ENCODE assay signal across 29 mouse cellular contexts in genomic region chr7:27028789-27029188, GRCm38 (mm10). TPM values are rescaled to one million over a fixed set of nuclear protein-coding genes. Genes with fewer than 3 reads are reported as not detected.
DNase-seq lines count a peak whose midpoint lies in the region; ATAC-seq and TF ChIP-seq lines count a peak whose summit lies in the region.
"Had no signal": no experiment of that assay in that cellular context is flagged by ENCODE, and none has a peak within 500 bp of the region (broad histone marks: within the 10 kb centered on the region; RNA-seq: fewer than 3 reads in every experiment).

Cyp2a12 (plus strand) TSS chr7:27029081.

- H3K27ac ChIP-seq in liver, embryonic 13.5 days: no peak within 1 kb of the TSS
- H3K27ac ChIP-seq in liver, embryonic 12.5 days: no peak within 1 kb of the TSS
- H3K27ac ChIP-seq in liver, postnatal 0 days (ENCODE audit: low read depth): 0 out of 2 replicates have a peak within 1 kb of the TSS, but pooled peaks have one; percentile 6
- H3K27ac ChIP-seq: embryonic facial prominence, embryonic 13.5 days; embryonic facial prominence, embryonic 15.5 days; forebrain, embryonic 10.5 days; forebrain, embryonic 12.5 days had no signal

- H3K9ac ChIP-seq in liver, embryonic 13.5 days: no peak within 1 kb of the TSS
- H3K9ac ChIP-seq in liver, embryonic 12.5 days: no peak within 1 kb of the TSS
- H3K9ac ChIP-seq in liver, postnatal 0 days (replicated peaks): no peak within 1 kb of the TSS
- H3K9ac ChIP-seq: embryonic facial prominence, embryonic 13.5 days; embryonic facial prominence, embryonic 15.5 days; forebrain, embryonic 12.5 days had no signal

- H3K36me3 ChIP-seq in liver, embryonic 13.5 days: no peaks in the 10 kb centered on the region
- H3K36me3 ChIP-seq in liver, embryonic 12.5 days: no peaks in the 10 kb centered on the region
- no peaks in the 10 kb centered on the region for H3K36me3 ChIP-seq in liver, postnatal 0 days (replicated peaks; ENCODE audit: insufficient read depth, low read length)
- H3K36me3 ChIP-seq: embryonic facial prominence, embryonic 13.5 days; embryonic facial prominence, embryonic 15.5 days; forebrain, embryonic 10.5 days; forebrain, embryonic 12.5 days had no signal

- WGBS in liver, embryonic 13.5 days (ENCODE audit: insufficient replicate concordance): 62% methylated on average over 2 of the region's 2 CpGs
- 44% methylated on average over 2 of the region's 2 CpGs for WGBS in liver, embryonic 12.5 days (ENCODE audit: insufficient replicate concordance)
- WGBS in liver, postnatal 0 days (ENCODE audit: insufficient replicate concordance): 63% methylated on average over 2 of the region's 2 CpGs

- no peak for DNase-seq in adrenal gland, postnatal 10 days
- no peak for DNase-seq in adrenal gland, adult 2 months
- DNase-seq in heart, adult 11 months: peak; percentile 22
- DNase-seq in heart, postnatal 4 days: no peak
- no peak for DNase-seq in liver, embryonic 13.5 days
- DNase-seq in liver, postnatal 0 days: peak; percentile 15
- no peak for DNase-seq in right cerebral cortex, postnatal 36 days (ENCODE audit: low spot score in 2 of 2)
- DNase-seq: adrenal gland, postnatal 25 days; cerebellum, adult 11 months; cerebellum, adult 18-20 months; cerebellum, adult 8-10 months; cerebellum, adult 9-11 months; cerebellum, postnatal 14 days; cerebellum, postnatal 36 days; embryo, embryonic 11 days had no signal

- no peaks in the 10 kb centered on the region for H3K4me1 ChIP-seq in liver, embryonic 13.5 days (replicated peaks)
- no peaks in the 10 kb centered on the region for H3K4me1 ChIP-seq in liver, embryonic 12.5 days
- H3K4me1 ChIP-seq in liver, postnatal 0 days (ENCODE audit: insufficient read depth): peaks cover 3% of the 10 kb centered on the region; the same call in 1 of the 2 replicates
- H3K4me1 ChIP-seq: embryonic facial prominence, embryonic 13.5 days; embryonic facial prominence, embryonic 15.5 days; forebrain, embryonic 10.5 days; forebrain, embryonic 12.5 days had no signal

- peak; percentile 51; the same call in 1 of the 2 replicates for TF ChIP-seq EP300 in liver, postnatal 0 days (IDR thresholded peaks at IDR 0.05; ENCODE audit: low read depth)

- H3K9me3 ChIP-seq in liver, embryonic 13.5 days (replicated peaks): no peaks in the 10 kb centered on the region
- H3K9me3 ChIP-seq in liver, embryonic 12.5 days (replicated peaks): 0 out of 2 replicates have a peak, but pooled peaks cover 4% of the 10 kb centered on the region
- no peaks in the 10 kb centered on the region for H3K9me3 ChIP-seq in liver, postnatal 0 days (ENCODE audit: low read length)
- H3K9me3 ChIP-seq: embryonic facial prominence, embryonic 13.5 days; embryonic facial prominence, embryonic 15.5 days; forebrain, embryonic 12.5 days had no signal

- 0 out of 2 replicates have a peak, but pooled peaks have one; percentile 7 for ATAC-seq in liver, embryonic 13.5 days (ENCODE audit: low read depth)
- no peak for ATAC-seq in liver, embryonic 12.5 days
- ATAC-seq in liver, postnatal 0 days: peak; percentile 80
- ATAC-seq: forebrain, embryonic 14.5 days; forebrain, embryonic 16.5 days had no signal

- TF ChIP-seq CTCF in liver, postnatal 0 days (IDR thresholded peaks at IDR 0.05; ENCODE audit: low read depth): no peak

- no peak within 1 kb of the TSS for H3K4me3 ChIP-seq in liver, embryonic 13.5 days (replicated peaks)
- H3K4me3 ChIP-seq in liver, embryonic 12.5 days: no peak within 1 kb of the TSS
- no peak within 1 kb of the TSS for H3K4me3 ChIP-seq in liver, postnatal 0 days (ENCODE audit: low read depth, low read length)
- H3K4me3 ChIP-seq: embryonic facial prominence, embryonic 13.5 days; embryonic facial prominence, embryonic 15.5 days; erythroblast, embryonic 14.5 days; forebrain, embryonic 10.5 days; forebrain, embryonic 12.5 days had no signal

- no peaks in the 10 kb centered on the region for H3K27me3 ChIP-seq in liver, embryonic 13.5 days
- no peaks in the 10 kb centered on the region for H3K27me3 ChIP-seq in liver, embryonic 12.5 days (replicated peaks)
- H3K27me3 ChIP-seq in liver, postnatal 0 days (ENCODE audit: insufficient read depth, low read length): no peaks in the 10 kb centered on the region
- H3K27me3 ChIP-seq: embryonic facial prominence, embryonic 13.5 days; embryonic facial prominence, embryonic 15.5 days; forebrain, embryonic 12.5 days had no signal

- no peak within 1 kb of the TSS for H3K4me2 ChIP-seq in liver, embryonic 13.5 days
- no peak within 1 kb of the TSS for H3K4me2 ChIP-seq in liver, embryonic 12.5 days
- H3K4me2 ChIP-seq in liver, postnatal 0 days (ENCODE audit: low read depth, low read length): peak within 1 kb of the TSS; percentile 33; the same call in 1 of the 2 replicates
- H3K4me2 ChIP-seq: embryonic facial prominence, embryonic 13.5 days; embryonic facial prominence, embryonic 15.5 days; forebrain, embryonic 12.5 days had no signal

RNA-seq across cellular contexts. Expression of gene Cyp2a12, which starts in this region (rescaled TPM):
- total RNA-seq in adrenal gland, postnatal 10 days (2021): 10 to 100 TPM; 22.2 to 44.2 TPM
- 1 to 10 TPM in 1 of 2 experiments, under 1 TPM in 1; 0.17 to 4.6 TPM for total RNA-seq in adrenal gland, adult 2 months (2021)
- 0.06 TPM in 1 of 2 replicates, not detected in the other for polyA plus RNA-seq in adrenal gland, adult 2 months (2012; rRNA removed)
- not detected for total RNA-seq in heart, postnatal 4 days (2021)
- 0.53 and 0.66 TPM in 2 replicates for polyA plus RNA-seq in liver, embryonic 13.5 days (2015; fragmentation: Nextera tagmentation; extraction: Ambion mirVana)
- polyA plus RNA-seq in liver, embryonic 12.5 days (2016; fragmentation: Nextera tagmentation; extraction: Ambion mirVana): 0.32 and 0.42 TPM in 2 replicates
- polyA plus RNA-seq in liver, postnatal 0 days (2015; fragmentation: Nextera tagmentation; extraction: Ambion mirVana): 70.2 and 81.9 TPM in 2 replicates
- total RNA-seq: common myeloid progenitor, adult 5-6 weeks; ES-E14; MEL had no signal
- polyA plus RNA-seq: brain, embryonic 14.5 days; C2C12; embryonic facial prominence, embryonic 11.5 days; embryonic facial prominence, embryonic 13.5 days; embryonic facial prominence, embryonic 15.5 days; erythroblast, embryonic 14.5 days; forebrain, embryonic 10.5 days; forebrain, embryonic 12.5 days; forebrain, embryonic 14.5 days; forebrain, embryonic 16.5 days had no signal

Comparison
In these comparisons a context has a peak if more than half of its experiments do, and no peak if none do; other contexts are left out.
1. RNA of gene Cyp2a12 (total RNA-seq): 22.2 to 44.2 TPM in adrenal gland, postnatal 10 days; 0.17 to 4.6 TPM in adrenal gland, adult 2 months and not detected in heart, postnatal 4 days; every median in the first group is over 4 times any median in the second.
2. RNA of gene Cyp2a12 (polyA plus RNA-seq): 70.2 to 81.9 TPM in liver, postnatal 0 days; 0.53 to 0.66 TPM in liver, embryonic 13.5 days, 0.32 to 0.42 TPM in liver, embryonic 12.5 days and 0.06 TPM in adrenal gland, adult 2 months; every median in the first group is over 10 times any median in the second.
3. DNase-seq: peak in heart, adult 11 months (single experiment) and liver, postnatal 0 days (single experiment); none in adrenal gland, postnatal 10 days (single experiment), adrenal gland, adult 2 months (single experiment), heart, postnatal 4 days (single experiment), liver, embryonic 13.5 days (single experiment) and right cerebral cortex, postnatal 36 days (0 of 2).
4. Peak in ATAC-seq in liver, embryonic 13.5 days; RNA of the gene not detected or under 1 TPM.